21 mouse cellular contexts compared by ENCODE assay signal in genomic region chr3:68484021-68484420, GRCm38 (mm10).
DNase-seq lines count a peak whose midpoint lies in the region; ATAC-seq and TF ChIP-seq lines count a peak whose summit lies in the region.
"Had no signal": no experiment of that assay in that cellular context is flagged by ENCODE, and none has a peak within 500 bp of the region (broad histone marks: within the 10 kb centered on the region; RNA-seq: fewer than 3 reads in every experiment).

No protein-coding gene starts in this region.

- H3K9me3 ChIP-seq in intestine, embryonic 14.5 days (ENCODE audit: control insufficient read depth, low read length) = no peaks in the 10 kb centered on the region
- no peaks in the 10 kb centered on the region for H3K9me3 ChIP-seq in intestine, embryonic 16.5 days (ENCODE audit: control insufficient read depth, low read length)
- H3K9me3 ChIP-seq in midbrain, embryonic 11.5 days (ENCODE audit: control insufficient read depth, low read length) = no peaks in the 10 kb centered on the region
- H3K9me3 ChIP-seq in midbrain, embryonic 13.5 days = no peaks in the 10 kb centered on the region

- no peak overlapping the region for H3K4me3 ChIP-seq in heart, adult 2 months
- H3K4me3 ChIP-seq in intestine, embryonic 14.5 days (ENCODE audit: low read depth, low read length) = no peak overlapping the region
- no peak overlapping the region for H3K4me3 ChIP-seq in intestine, embryonic 16.5 days (ENCODE audit: low read length)
- no peak overlapping the region for H3K4me3 ChIP-seq in midbrain, embryonic 11.5 days (ENCODE audit: low read depth, low read length)
- no peak overlapping the region for H3K4me3 ChIP-seq in midbrain, embryonic 13.5 days (replicated peaks)

- H3K79me2 ChIP-seq in heart, adult 2 months (replicated peaks; ENCODE audit: control insufficient read depth, insufficient read depth, low read length) = no peaks in the 10 kb centered on the region; the same call in 1 of the 2 replicates

- H3K4me1 ChIP-seq in heart, adult 2 months (ENCODE audit: control insufficient read depth, insufficient read depth, low read length) = no peaks in the 10 kb centered on the region
- no peaks in the 10 kb centered on the region for H3K4me1 ChIP-seq in intestine, embryonic 14.5 days (replicated peaks; ENCODE audit: control insufficient read depth, insufficient read depth, low read length)
- peaks cover 4% of the 10 kb centered on the region; the same call in 1 of the 2 replicates for H3K4me1 ChIP-seq in intestine, embryonic 16.5 days (ENCODE audit: control insufficient read depth, insufficient read depth, low read length)
- no peaks in the 10 kb centered on the region for H3K4me1 ChIP-seq in midbrain, embryonic 11.5 days (ENCODE audit: control insufficient read depth, insufficient read depth, low read length)
- H3K4me1 ChIP-seq in midbrain, embryonic 13.5 days (replicated peaks) = no peaks in the 10 kb centered on the region

- DNase-seq in heart, adult 11 months = peak; percentile 74
- no peak for DNase-seq in heart, adult 2 months
- DNase-seq in intestine, embryonic 14.5 days (ENCODE audit: low spot score) = peak; percentile 42
- peak; percentile 56 for DNase-seq in midbrain, embryonic 11.5 days (ENCODE audit: low spot score, missing footprints)
- DNase-seq: adrenal gland, adult 2 months; adrenal gland, adult 8-10 months; adrenal gland, postnatal 10 days; adrenal gland, postnatal 14 days; adrenal gland, postnatal 25 days; adrenal gland, postnatal 36 days; B cell, adult 2 months; cerebellum, adult 11 months; cerebellum, adult 11-12 months; cerebellum, adult 18-20 months had no signal

- intact Hi-C loops in heart, adult 2 months (cut with DNase I) = no loop called here

- no peak for TF ChIP-seq EP300 in heart, adult 2 months (IDR thresholded peaks at IDR 0.05; ENCODE audit: insufficient read depth, low read depth, low read length)

- no peak for TF ChIP-seq POLR2A in heart, adult 2 months (IDR thresholded peaks at IDR 0.05; ENCODE audit: insufficient read depth, low read depth, low read length)

- H3K4me2 ChIP-seq in intestine, embryonic 14.5 days (ENCODE audit: low read length) = no peak overlapping the region
- H3K4me2 ChIP-seq in intestine, embryonic 16.5 days (ENCODE audit: low read depth, low read length) = no peak overlapping the region
- no peak overlapping the region for H3K4me2 ChIP-seq in midbrain, embryonic 11.5 days
- H3K4me2 ChIP-seq in midbrain, embryonic 13.5 days (replicated peaks) = no peak overlapping the region

- no peaks in the 10 kb centered on the region for H3K27me3 ChIP-seq in heart, adult 2 months (ENCODE audit: control insufficient read depth, insufficient read depth, low read length)
- H3K27me3 ChIP-seq in intestine, embryonic 14.5 days (replicated peaks; ENCODE audit: control insufficient read depth, insufficient read depth, low read length) = no peaks in the 10 kb centered on the region
- no peaks in the 10 kb centered on the region for H3K27me3 ChIP-seq in intestine, embryonic 16.5 days (replicated peaks; ENCODE audit: control insufficient read depth, insufficient read depth, low read length)
- no peaks in the 10 kb centered on the region for H3K27me3 ChIP-seq in midbrain, embryonic 11.5 days (ENCODE audit: control insufficient read depth, insufficient read depth, low read length)
- H3K27me3 ChIP-seq in midbrain, embryonic 13.5 days = no peaks in the 10 kb centered on the region; the same call in 1 of the 2 replicates
- H3K27me3 ChIP-seq: CH12.LX, Patski had no signal

- WGBS in heart, adult 2 months = 85% methylated on average over 9 of the region's 9 CpGs
- 89% methylated on average over 9 of the region's 9 CpGs for WGBS in intestine, embryonic 14.5 days
- 91% methylated on average over 9 of the region's 9 CpGs for WGBS in intestine, embryonic 16.5 days
- 91% methylated on average over 9 of the region's 9 CpGs for WGBS in midbrain, embryonic 11.5 days
- 89% methylated on average over 9 of the region's 9 CpGs for WGBS in midbrain, embryonic 13.5 days

- H3K36me3 ChIP-seq in heart, adult 2 months (ENCODE audit: control insufficient read depth, insufficient read depth, low read length) = no peaks in the 10 kb centered on the region
- no peaks in the 10 kb centered on the region for H3K36me3 ChIP-seq in intestine, embryonic 14.5 days (ENCODE audit: control insufficient read depth, insufficient read depth, low read length)
- H3K36me3 ChIP-seq in intestine, embryonic 16.5 days (ENCODE audit: control insufficient read depth, insufficient read depth, low read length) = no peaks in the 10 kb centered on the region
- no peaks in the 10 kb centered on the region for H3K36me3 ChIP-seq in midbrain, embryonic 11.5 days (ENCODE audit: control insufficient read depth, insufficient read depth, low read length)
- H3K36me3 ChIP-seq in midbrain, embryonic 13.5 days = no peaks in the 10 kb centered on the region
- H3K36me3 ChIP-seq: G1E had no signal

- H3K27ac ChIP-seq in heart, adult 2 months = no peak overlapping the region
- H3K27ac ChIP-seq in intestine, embryonic 14.5 days (ENCODE audit: low read depth) = no peak overlapping the region
- no peak overlapping the region for H3K27ac ChIP-seq in intestine, embryonic 16.5 days (ENCODE audit: low read length)
- no peak overlapping the region for H3K27ac ChIP-seq in midbrain, embryonic 11.5 days (ENCODE audit: low read depth, low read length)
- H3K27ac ChIP-seq in midbrain, embryonic 13.5 days = no peak overlapping the region

- H3K9ac ChIP-seq in heart, adult 2 months (ENCODE audit: low read depth, low read length) = no peak overlapping the region
- no peak overlapping the region for H3K9ac ChIP-seq in intestine, embryonic 14.5 days (ENCODE audit: low read length)
- no peak overlapping the region for H3K9ac ChIP-seq in intestine, embryonic 16.5 days (ENCODE audit: low read depth, low read length)
- H3K9ac ChIP-seq in midbrain, embryonic 11.5 days (ENCODE audit: low read length) = no peak overlapping the region
- no peak overlapping the region for H3K9ac ChIP-seq in midbrain, embryonic 13.5 days (replicated peaks)

- no peak for TF ChIP-seq CTCF in heart, adult 2 months (IDR thresholded peaks at IDR 0.05)

- ATAC-seq in intestine, embryonic 14.5 days (replicated peaks; ENCODE audit: low FRiP score, low TSS enrichment, low read depth) = no peak
- no peak for ATAC-seq in intestine, embryonic 16.5 days
- ATAC-seq in midbrain, embryonic 11.5 days (ENCODE audit: low FRiP score) = no peak
- ATAC-seq in midbrain, embryonic 13.5 days = no peak
- ATAC-seq: activated CD4-positive, CD25-positive, alpha-beta regulatory T cell, adult 4 months; CD4-positive, CD25-positive, alpha-beta regulatory T cell, adult 4 months; Patski had no signal

Comparison
In these comparisons a context has a peak if more than half of its experiments do, and no peak if none do; other contexts are left out.
1. DNase-seq: peak in heart, adult 11 months (single experiment), intestine, embryonic 14.5 days (single experiment) and midbrain, embryonic 11.5 days (single experiment); none in heart, adult 2 months (0 of 2).